Mouse (Mus musculus) spleen, adult 2 months (tissue): ENCODE data around the gene Abtb1.

Experiments
- CTCF ChIP-seq: fragments of 200-500 bp; IDR thresholded peaks from 2 replicates; pipeline ENCODE4 v1.5.1; 2011; ENCODE audit warnings: mild to moderate bottlenecking, inconsistent platforms; ENCODE audit not compliant: insufficient read depth, insufficient read length, insufficient replicate concordance; ENCODE audit errors: extremely low read depth
- POLR2A ChIP-seq: fragments of 200-500 bp; IDR thresholded peaks from 2 replicates; pipeline ENCODE4 v1.6.1; 2011; ENCODE audit warnings: low read depth, low read length, inconsistent platforms

- TF ChIP-seq CTCF (no peak), POLR2A (no peak)
Observed at GRCm38 (mm10) chr6:88803957-88804695, 37.7 kb downstream of the Abtb1 start.
